Mouse (Mus musculus): ENCODE measurements at regions not wholly inside any gene's neighbourhood (a gene's known extent, or its start where the extent isn't known, plus 50 kb on each side); places are given as distances from the start of the nearest gene placed in this dataset.

- no peak for DNase-seq (ENCODE audit: low read depth)
Measured at GRCm38 (mm10) chr9:41590164-41590563, 428.7 kb upstream of the Ubash3b start.

GRCm38 (mm10) chr9:41588466-41589425 is 427.2 kb upstream of the Ubash3b start:
- no peak for DNase-seq (ENCODE audit: low read depth)

GRCm38 (mm10) chr9:41587762-41588161 is 426.3 kb upstream of the Ubash3b start:
- no peak for DNase-seq (ENCODE audit: low read depth)

- no peak for DNase-seq (ENCODE audit: low read depth)
Measured at GRCm38 (mm10) chr9:41586966-41587570, 425.6 kb upstream of the Ubash3b start.

GRCm38 (mm10) chr9:41586291-41586690 is 424.8 kb upstream of the Ubash3b start:
- no peak for DNase-seq (ENCODE audit: low read depth)

- DNase-seq (ENCODE audit: low read depth): no peak
Measured at GRCm38 (mm10) chr9:41585771-41586170, 424.3 kb upstream of the Ubash3b start.

- DNase-seq (ENCODE audit: low read depth): no peak
Measured at GRCm38 (mm10) chr9:41585012-41585411, 423.5 kb upstream of the Ubash3b start.

GRCm38 (mm10) chr9:41583711-41584329 is 422.3 kb upstream of the Ubash3b start:
- DNase-seq (ENCODE audit: low read depth): no peak

GRCm38 (mm10) chr9:41583276-41583675 is 421.8 kb upstream of the Ubash3b start:
- no peak for DNase-seq (ENCODE audit: low read depth)

- DNase-seq (ENCODE audit: low read depth): no peak
Measured at GRCm38 (mm10) chr9:41582711-41583236, 421.3 kb upstream of the Ubash3b start.

- DNase-seq (ENCODE audit: low read depth): no peak
Measured at GRCm38 (mm10) chr9:41582171-41582570, 420.7 kb upstream of the Ubash3b start.

- no peak for DNase-seq (ENCODE audit: low read depth)
Measured at GRCm38 (mm10) chr9:41581741-41582140, 420.2 kb upstream of the Ubash3b start.

- DNase-seq (ENCODE audit: low read depth): no peak
Measured at GRCm38 (mm10) chr9:41581152-41581551, 419.7 kb upstream of the Ubash3b start.

- DNase-seq (ENCODE audit: low read depth): no peak
Measured at GRCm38 (mm10) chr9:41580611-41581041, 419.1 kb upstream of the Ubash3b start.

- no peak for DNase-seq (ENCODE audit: low read depth)
Measured at GRCm38 (mm10) chr9:41580067-41580466, 418.6 kb upstream of the Ubash3b start.

GRCm38 (mm10) chr9:41579107-41580014 is 417.9 kb upstream of the Ubash3b start:
- peak; percentile 78 for DNase-seq (ENCODE audit: low read depth)

GRCm38 (mm10) chr9:41578221-41579106 is 417.0 kb upstream of the Ubash3b start:
- DNase-seq (ENCODE audit: low read depth): no peak

GRCm38 (mm10) chr9:41577760-41578159 is 416.3 kb upstream of the Ubash3b start:
- no peak for DNase-seq (ENCODE audit: low read depth)

GRCm38 (mm10) chr9:41575826-41576225 is 414.3 kb upstream of the Ubash3b start:
- DNase-seq (ENCODE audit: low read depth): no peak

GRCm38 (mm10) chr9:41570262-41570661 is 408.8 kb upstream of the Ubash3b start:
- no peak for DNase-seq (ENCODE audit: low read depth)
